Mouse (Mus musculus): ENCODE data around the gene Muc3a. TPM values are rescaled to one million over a fixed set of nuclear protein-coding genes. Genes with fewer than 3 reads are reported as not detected.

Gene Muc3a
- polyA plus RNA-seq, 1 experiment from 2014 or later: 15.4 TPM

DNA sequence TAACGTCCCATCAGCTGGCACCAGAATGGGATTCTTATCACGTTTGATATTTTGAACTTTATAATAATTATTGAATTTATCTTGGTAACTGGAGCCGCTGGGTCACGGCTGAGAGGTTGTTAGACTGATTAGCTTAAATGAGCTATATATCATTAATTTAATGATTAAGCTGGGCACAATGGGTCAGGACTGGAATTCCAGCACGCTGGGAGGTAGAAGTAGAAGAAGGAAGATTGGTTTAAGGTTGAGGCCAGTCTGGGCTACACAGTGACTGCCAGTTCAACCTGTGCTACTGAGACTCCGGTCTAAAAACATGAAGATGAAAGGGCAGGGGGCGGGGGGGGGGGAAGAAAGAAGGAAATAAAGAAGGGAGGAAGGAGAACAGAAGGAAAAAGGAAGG, 40.7 kb downstream of the Muc3a start:
- ATAC-seq: no peak
- 60% methylated on average over 7 of the region's 7 CpGs for WGBS
- no peaks in the 10 kb centered on the region for H3K27me3 ChIP-seq (replicated peaks)

DNA sequence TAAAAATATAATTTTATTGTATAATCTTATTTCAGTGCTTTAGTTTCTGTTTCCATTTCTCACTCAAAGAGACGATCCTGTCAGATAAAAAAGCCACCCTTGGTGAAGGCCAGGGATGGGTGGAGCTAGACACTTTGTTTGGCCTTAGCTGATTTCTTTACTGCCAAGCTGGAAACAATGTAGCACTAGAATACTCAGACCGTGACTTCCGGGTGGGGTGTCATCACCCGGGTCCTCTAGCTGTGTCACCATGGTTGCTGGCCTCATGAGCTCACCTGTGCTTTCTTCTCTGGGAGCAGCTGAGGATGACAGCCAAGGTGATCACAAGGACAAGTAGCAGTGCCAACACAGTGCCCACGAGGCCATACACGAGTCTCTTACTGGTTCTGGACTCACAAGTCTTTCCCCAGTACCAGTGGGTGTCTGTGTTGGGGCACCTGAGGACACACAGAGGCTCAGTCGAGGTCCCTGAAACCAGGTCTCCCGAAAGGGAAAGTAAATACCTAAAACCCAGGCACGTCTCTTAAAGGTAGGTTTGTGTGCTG, 41.3 kb downstream of the Muc3a start:
- H3K27ac ChIP-seq: no peak overlapping the region
- H3K36me3 ChIP-seq: no peaks in the 10 kb centered on the region
- WGBS: 65% methylated on average over 9 of the region's 9 CpGs
- no peak overlapping the region for H3K4me3 ChIP-seq (replicated peaks)
- H3K27me3 ChIP-seq (replicated peaks): no peaks in the 10 kb centered on the region
- ATAC-seq: no peak
- no peaks in the 10 kb centered on the region for H3K9me3 ChIP-seq
- no peak overlapping the region for H3K4me2 ChIP-seq (replicated peaks)
- no peak overlapping the region for H3K9ac ChIP-seq
- H3K4me1 ChIP-seq (replicated peaks): no peaks in the 10 kb centered on the region

More for the DNA sequence above, 40.7 kb downstream of the Muc3a start:
- H3K9ac ChIP-seq: no peak overlapping the region
- no peaks in the 10 kb centered on the region for H3K9me3 ChIP-seq
- H3K27ac ChIP-seq: no peak overlapping the region
- H3K36me3 ChIP-seq: no peaks in the 10 kb centered on the region
- no peak overlapping the region for H3K4me3 ChIP-seq (replicated peaks)
- H3K4me1 ChIP-seq (replicated peaks): no peaks in the 10 kb centered on the region
- no peak overlapping the region for H3K4me2 ChIP-seq (replicated peaks)

DNA sequence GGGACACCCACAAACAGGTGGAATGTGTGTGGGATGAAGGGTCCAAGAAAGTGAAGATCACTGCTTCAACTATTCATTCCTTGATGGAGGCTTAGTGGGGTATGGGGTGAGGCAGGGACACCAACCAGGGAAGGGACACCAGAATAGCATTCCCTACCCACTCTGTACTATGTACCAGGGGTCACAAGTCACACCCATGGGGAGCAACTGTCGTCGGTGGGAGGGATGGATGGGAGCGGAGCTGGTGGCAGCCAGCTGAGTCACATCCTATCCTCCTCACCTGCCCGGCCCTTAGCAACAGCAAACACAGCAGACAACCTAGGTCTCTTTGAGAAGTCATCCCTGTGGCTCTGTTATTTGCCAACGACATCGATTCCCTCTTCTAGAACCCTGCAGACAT, 44.6 kb downstream of the Muc3a start:
- ATAC-seq: peak; percentile 58; the same call in 1 of the 2 replicates
- Histone ChIP-seq H3K4me1 (replicated peaks) (no peaks in the 10 kb centered on the region), H3K36me3 (no peaks in the 10 kb centered on the region), H3K4me3 (replicated peaks) (no peak overlapping the region), H3K9ac (no peak overlapping the region), H3K9me3 (no peaks in the 10 kb centered on the region), H3K27me3 (replicated peaks) (no peaks in the 10 kb centered on the region), H3K27ac (no peak overlapping the region), H3K4me2 (replicated peaks) (no peak overlapping the region)
- WGBS: 56% methylated on average over 6 of the region's 6 CpGs

DNA sequence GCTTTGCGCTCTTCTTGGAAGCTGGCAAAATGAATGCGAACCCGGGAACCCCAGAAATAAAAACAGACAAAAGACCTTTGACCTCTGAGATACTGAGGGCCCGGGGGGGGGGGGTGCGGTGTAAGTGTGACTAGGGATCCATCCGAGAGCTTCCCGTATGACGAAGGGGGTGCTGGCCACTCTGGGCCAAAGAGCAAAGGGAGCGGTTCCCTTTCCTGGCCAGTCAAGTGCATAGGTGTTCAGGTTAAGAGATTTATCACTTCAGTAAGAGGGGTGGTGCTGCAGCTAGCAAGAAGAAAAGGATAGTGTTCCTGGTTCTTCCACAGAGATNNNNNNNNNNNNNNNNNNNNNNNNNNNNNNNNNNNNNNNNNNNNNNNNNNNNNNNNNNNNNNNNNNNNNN, 46.2 kb downstream of the Muc3a start:
- Histone ChIP-seq H3K9ac (no peak overlapping the region), H3K36me3 (no peaks in the 10 kb centered on the region), H3K4me2 (replicated peaks) (0 out of 2 replicates have a peak overlapping the region, but pooled peaks have one; percentile 6), H3K4me1 (replicated peaks) (no peaks in the 10 kb centered on the region), H3K9me3 (no peaks in the 10 kb centered on the region), H3K27me3 (replicated peaks) (no peaks in the 10 kb centered on the region), H3K27ac (no peak overlapping the region), H3K4me3 (replicated peaks) (no peak overlapping the region)
- WGBS: 55% methylated on average over 9 of the region's 9 CpGs
- peak; percentile 64 for ATAC-seq

DNA sequence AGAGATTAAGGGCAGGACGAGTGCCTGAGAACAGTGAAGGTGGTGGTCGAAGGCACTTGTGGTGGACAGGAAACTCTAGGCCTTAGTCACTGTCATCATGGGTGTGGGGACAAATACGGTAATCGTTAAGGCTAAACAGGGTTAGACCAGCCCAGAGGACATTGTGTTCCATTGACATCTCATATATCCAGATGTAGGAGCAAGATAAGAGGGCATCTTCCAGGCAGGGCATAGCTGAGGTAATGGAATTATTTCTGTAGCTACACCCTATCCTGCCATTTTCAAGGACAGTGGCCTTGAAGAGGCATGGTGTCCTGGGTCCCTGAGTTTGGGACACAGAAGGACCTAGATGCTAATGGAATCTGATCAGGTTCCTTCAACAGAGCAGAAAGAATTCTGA, 50.3 kb downstream of the Muc3a start:
- no peaks in the 10 kb centered on the region for H3K27me3 ChIP-seq (replicated peaks)
- no peaks in the 10 kb centered on the region for H3K9me3 ChIP-seq
- H3K36me3 ChIP-seq: no peaks in the 10 kb centered on the region
- no peak for ATAC-seq
- H3K4me3 ChIP-seq (replicated peaks): no peak overlapping the region
- H3K4me1 ChIP-seq (replicated peaks): no peaks in the 10 kb centered on the region
- no peak overlapping the region for H3K9ac ChIP-seq
- WGBS: 79% methylated on average over 4 of the region's 4 CpGs
- no peak overlapping the region for H3K4me2 ChIP-seq (replicated peaks)
- no peak overlapping the region for H3K27ac ChIP-seq

DNA sequence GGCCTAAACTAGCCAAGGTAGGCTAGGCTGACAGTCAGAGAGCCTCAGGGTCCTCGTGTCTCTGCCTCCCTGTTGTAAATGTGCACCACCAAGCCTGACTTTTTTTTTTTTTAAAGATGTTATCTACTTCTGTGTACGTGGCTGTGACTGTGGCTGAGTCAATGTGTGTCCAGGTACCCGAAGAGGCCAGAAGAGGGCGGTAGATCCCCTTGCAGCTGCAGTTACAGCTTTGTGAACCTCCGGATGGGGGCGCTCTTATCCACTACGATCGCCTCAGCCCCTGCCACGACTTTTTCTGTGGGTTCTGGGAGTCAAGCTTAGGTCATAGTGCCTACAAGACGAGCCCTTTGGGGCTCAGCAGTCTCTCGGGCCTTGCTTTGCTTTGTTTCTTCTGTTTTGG, 52.7 kb downstream of the Muc3a start:
- peak; percentile 31; the same call in 1 of the 2 replicates for ATAC-seq
- H3K9me3 ChIP-seq: no peaks in the 10 kb centered on the region; the same call in 1 of the 2 replicates
- H3K4me2 ChIP-seq (replicated peaks): no peak overlapping the region
- H3K9ac ChIP-seq: no peak overlapping the region
- H3K27me3 ChIP-seq (replicated peaks): no peaks in the 10 kb centered on the region
- no peak overlapping the region for H3K27ac ChIP-seq
- no peak overlapping the region for H3K4me3 ChIP-seq (replicated peaks)
- H3K4me1 ChIP-seq (replicated peaks): no peaks in the 10 kb centered on the region
- WGBS: 31% methylated on average over 11 of the region's 11 CpGs
- no peaks in the 10 kb centered on the region for H3K36me3 ChIP-seq

Other genes starting within 250 kb of the Muc3a start
- gene Cldn15, start 245.8 kb downstream of the Muc3a start, polyA plus RNA-seq (2015; fragmentation: Nextera tagmentation; extraction: Ambion mirVana): 18.4 and 24.9 TPM in 2 replicates
- 41.1 and 42.8 TPM in 2 replicates for gene Plod3, start 225.4 kb downstream of the Muc3a start, polyA plus RNA-seq (2015; fragmentation: Nextera tagmentation; extraction: Ambion mirVana)
- gene Znhit1, start 224.4 kb downstream of the Muc3a start, polyA plus RNA-seq (2015; fragmentation: Nextera tagmentation; extraction: Ambion mirVana): 99.9 and 111 TPM in 2 replicates
- gene Vgf, start 186.0 kb downstream of the Muc3a start, polyA plus RNA-seq (2015; fragmentation: Nextera tagmentation; extraction: Ambion mirVana): 0.66 and 0.85 TPM in 2 replicates
- 230 and 242 TPM in 2 replicates for gene Ap1s1, start 166.3 kb downstream of the Muc3a start, polyA plus RNA-seq (2015; fragmentation: Nextera tagmentation; extraction: Ambion mirVana)
- gene Serpine1, start 140.1 kb downstream of the Muc3a start, polyA plus RNA-seq (2015; fragmentation: Nextera tagmentation; extraction: Ambion mirVana): 0.34 and 0.42 TPM in 2 replicates
- 7.5 and 8.4 TPM in 2 replicates for gene Trim56, start 96.2 kb downstream of the Muc3a start, polyA plus RNA-seq (2015; fragmentation: Nextera tagmentation; extraction: Ambion mirVana)
- 3.8 and 4.6 TPM in 2 replicates for gene Muc3, start 63.1 kb downstream of the Muc3a start, polyA plus RNA-seq (2015; fragmentation: Nextera tagmentation; extraction: Ambion mirVana)
- gene Ache, start 75.1 kb upstream of the Muc3a start, polyA plus RNA-seq (2015; fragmentation: Nextera tagmentation; extraction: Ambion mirVana): 9.5 and 9.7 TPM in 2 replicates
- gene Ufsp1, start 82.2 kb upstream of the Muc3a start, polyA plus RNA-seq (2015; fragmentation: Nextera tagmentation; extraction: Ambion mirVana): 7.8 and 8.5 TPM in 2 replicates
- 117 and 120 TPM in 2 replicates for gene Srrt, start 95.3 kb upstream of the Muc3a start, polyA plus RNA-seq (2015; fragmentation: Nextera tagmentation; extraction: Ambion mirVana)
- 63.9 and 64.8 TPM in 2 replicates for gene Trip6, start 102.0 kb upstream of the Muc3a start, polyA plus RNA-seq (2015; fragmentation: Nextera tagmentation; extraction: Ambion mirVana)
- gene Slc12a9, start 121.2 kb upstream of the Muc3a start, polyA plus RNA-seq (2015; fragmentation: Nextera tagmentation; extraction: Ambion mirVana): 14.3 and 15.9 TPM in 2 replicates
- 36.7 and 37.6 TPM in 2 replicates for gene Ephb4, start 137.7 kb upstream of the Muc3a start, polyA plus RNA-seq (2015; fragmentation: Nextera tagmentation; extraction: Ambion mirVana)